18 mouse cellular contexts compared by ENCODE assay signal in genomic region chr6:33002988-33003387, GRCm38 (mm10). TPM values are rescaled to one million over a fixed set of nuclear protein-coding genes. Genes with fewer than 3 reads are reported as not detected.
DNase-seq lines count a peak whose midpoint lies in the region; ATAC-seq and TF ChIP-seq lines count a peak whose summit lies in the region.
"Had no signal": no experiment of that assay in that cellular context is flagged by ENCODE, and none has a peak within 500 bp of the region (broad histone marks: within the 10 kb centered on the region; RNA-seq: fewer than 3 reads in every experiment).

No protein-coding gene starts in this region.

- no peak for TF ChIP-seq POLR2A in heart, adult 2 months (IDR thresholded peaks at IDR 0.05; ENCODE audit: insufficient read depth, low read depth, low read length)
- no peak for TF ChIP-seq POLR2A in CH12.LX (IDR thresholded peaks at IDR 0.05; ENCODE audit: low read depth, low read length)

- no peak for TF ChIP-seq CTCF in heart, adult 2 months (IDR thresholded peaks at IDR 0.05)
- no peak for TF ChIP-seq CTCF in CH12.LX (conservative IDR thresholded peaks at IDR 0.05 in 1 of 2, IDR thresholded peaks at IDR 0.05 in 1 of 2; ENCODE audit: low read depth in 2 of 2, low read length in 2 of 2)

- no peaks in the 10 kb centered on the region for H3K27me3 ChIP-seq in heart, adult 2 months (ENCODE audit: control insufficient read depth, insufficient read depth, low read length)
- H3K27me3 ChIP-seq in CH12.LX (replicated peaks): no peaks in the 10 kb centered on the region
- no peaks in the 10 kb centered on the region for H3K27me3 ChIP-seq in midbrain, embryonic 15.5 days (replicated peaks)
- H3K27me3 ChIP-seq: Patski had no signal

- H3K4me1 ChIP-seq in heart, adult 2 months (ENCODE audit: control insufficient read depth, insufficient read depth, low read length): peaks cover 4% of the 10 kb centered on the region
- H3K4me1 ChIP-seq in CH12.LX (ENCODE audit: control insufficient read depth in 1 of 2, insufficient read depth in 2 of 2): peaks cover 9 to 60% of the 10 kb centered on the region in 2 experiments
- H3K4me1 ChIP-seq in midbrain, embryonic 15.5 days: no peaks in the 10 kb centered on the region

- no peak for TF ChIP-seq EP300 in heart, adult 2 months (IDR thresholded peaks at IDR 0.05; ENCODE audit: insufficient read depth, low read depth, low read length)
- TF ChIP-seq EP300 in CH12.LX (IDR thresholded peaks at IDR 0.05; ENCODE audit: low read length): no peak

- no peak overlapping the region for H3K4me3 ChIP-seq in heart, adult 2 months
- H3K4me3 ChIP-seq in CH12.LX (replicated peaks in 1 of 3; ENCODE audit: low read depth in 2 of 3, low read length in 2 of 3, poor library complexity in 1 of 3): no peak overlapping the region
- H3K4me3 ChIP-seq in midbrain, embryonic 15.5 days: no peak overlapping the region

- TF ChIP-seq RAD21 in CH12.LX (IDR thresholded peaks at IDR 0.05; ENCODE audit: low read depth, low read length): no peak

- peak; percentile 66 for DNase-seq in heart, adult 11 months
- DNase-seq in heart, adult 2 months: no peak
- peak; percentile 76 for DNase-seq in CH12.LX (ENCODE audit: extremely low read depth)
- DNase-seq: adrenal gland, adult 2 months; adrenal gland, adult 8-10 months; adrenal gland, postnatal 10 days; adrenal gland, postnatal 14 days; adrenal gland, postnatal 25 days; adrenal gland, postnatal 36 days; B cell, adult 2 months; cerebellum, adult 11 months; cerebellum, adult 11-12 months; cerebellum, adult 18-20 months; cerebellum, adult 2 months had no signal

- peaks cover 3% of the 10 kb centered on the region for H3K79me2 ChIP-seq in heart, adult 2 months (replicated peaks; ENCODE audit: control insufficient read depth, insufficient read depth, low read length)
- no peaks in the 10 kb centered on the region for H3K79me2 ChIP-seq in CH12.LX (replicated peaks; ENCODE audit: control insufficient read depth, extremely low read depth, insufficient read depth, poor library complexity, severe bottlenecking)

- 92% methylated on average over 1 of the region's 1 CpGs for WGBS in heart, adult 2 months
- WGBS in midbrain, embryonic 15.5 days: 86% methylated on average over 1 of the region's 1 CpGs

- H3K9ac ChIP-seq in heart, adult 2 months (ENCODE audit: low read depth, low read length): no peak overlapping the region
- no peak overlapping the region for H3K9ac ChIP-seq in CH12.LX (ENCODE audit: insufficient read depth, low read depth)
- H3K9ac ChIP-seq in midbrain, embryonic 15.5 days: no peak overlapping the region

- no peak overlapping the region for H3K4me2 ChIP-seq in CH12.LX (ENCODE audit: insufficient read depth, low read depth, poor library complexity, severe bottlenecking)
- H3K4me2 ChIP-seq in midbrain, embryonic 15.5 days: no peak overlapping the region

- no peaks in the 10 kb centered on the region for H3K9me3 ChIP-seq in CH12.LX (replicated peaks; ENCODE audit: low read length)
- no peaks in the 10 kb centered on the region for H3K9me3 ChIP-seq in midbrain, embryonic 15.5 days
- H3K9me3 ChIP-seq: G1E had no signal

- no peak overlapping the region for H3K27ac ChIP-seq in heart, adult 2 months
- no peak overlapping the region for H3K27ac ChIP-seq in CH12.LX (ENCODE audit: insufficient read depth, low read depth)
- no peak overlapping the region for H3K27ac ChIP-seq in midbrain, embryonic 15.5 days

- ATAC-seq in midbrain, embryonic 15.5 days (replicated peaks): no peak
- ATAC-seq: activated CD4-positive, CD25-positive, alpha-beta regulatory T cell, adult 4 months; Patski had no signal

- in situ Hi-C loops in CH12.LX (cut with MboI; ENCODE audit: low pct_ligation_motif_present, low pct_unique_long_range_greater_than_20kb, low sequenced_read_pairs): no loop called here

- intact Hi-C loops in heart, adult 2 months (cut with DNase I): no loop called here

- H3K36me3 ChIP-seq in heart, adult 2 months (ENCODE audit: control insufficient read depth, insufficient read depth, low read length): peaks cover 4% of the 10 kb centered on the region
- peaks cover 3 to 51% of the 10 kb centered on the region in 2 experiments for H3K36me3 ChIP-seq in CH12.LX (replicated peaks in 1 of 2; ENCODE audit: control insufficient read depth in 1 of 2, insufficient read depth in 1 of 2, low read length in 1 of 2)
- H3K36me3 ChIP-seq in midbrain, embryonic 15.5 days (replicated peaks): no peaks in the 10 kb centered on the region

- dilution Hi-C loops in CH12.LX (cut with MboI; ENCODE audit: extremely low pct_ligation_motif_present, extremely low pct_unique_long_range_greater_than_20kb, low sequenced_read_pairs): no loop called here

TF ChIP-seq in CH12.LX, 34 proteins besides CTCF, POLR2A, EP300 and RAD21:
- TF ChIP-seq RCOR1 (conservative IDR thresholded peaks at IDR 0.05; ENCODE audit: low read depth, low read length) (no peak), USF1 (IDR thresholded peaks at IDR 0.05; ENCODE audit: low read depth, low read length) (no peak), USF2 (conservative IDR thresholded peaks at IDR 0.05; ENCODE audit: low read depth, low read length) (no peak), POLR2AphosphoS2 (IDR thresholded peaks at IDR 0.05; ENCODE audit: low read depth, low read length) (no peak), SMC3 (IDR thresholded peaks at IDR 0.05; ENCODE audit: low read depth, low read length) (no peak), MYC (IDR thresholded peaks at IDR 0.05; ENCODE audit: low read depth, low read length) (no peak), ETS1 (conservative IDR thresholded peaks at IDR 0.05; ENCODE audit: low read depth, low read length) (no peak), UBTF (IDR thresholded peaks at IDR 0.05; ENCODE audit: low read depth, low read length) (no peak), ZC3H11A (IDR thresholded peaks at IDR 0.05; ENCODE audit: low read depth, low read length) (no peak), PAX5 (IDR thresholded peaks at IDR 0.05; ENCODE audit: low read length) (no peak), E2F4 (IDR thresholded peaks at IDR 0.05; ENCODE audit: insufficient replicate concordance, low read depth, low read length) (no peak), KAT2A (IDR thresholded peaks at IDR 0.05; ENCODE audit: insufficient replicate concordance, low read length) (no peak), ZKSCAN1 (IDR thresholded peaks at IDR 0.05; ENCODE audit: borderline replicate concordance, low read depth, low read length) (no peak), JUN (IDR thresholded peaks at IDR 0.05; ENCODE audit: insufficient read depth, low read depth, low read length) (no peak)
TF ChIP-seq in CH12.LX: peak in this region for 0.

RNA-seq across cellular contexts. Expression of gene Chchd3, which starts 57.1 kb away (rescaled TPM):
- 100 to 1,000 TPM; 490 to 621 TPM for total RNA-seq in heart, adult 2 months (2021)
- polyA plus RNA-seq in heart, adult 2 months (2012; rRNA removed): 195 and 330 TPM in 2 replicates
- total RNA-seq in CH12.LX (2012; rRNA removed) (116 and 125 TPM in 2 replicates), CH12.LX (2014; rRNA removed) (197 and 221 TPM in 2 replicates)
- 133 and 163 TPM in 2 replicates for polyA plus RNA-seq in CH12.LX (2012; ENCODE audit: insufficient read length, low read depth)
- polyA plus RNA-seq in midbrain, embryonic 15.5 days (2015; fragmentation: Nextera tagmentation; extraction: Ambion mirVana): 102 and 106 TPM in 2 replicates

Comparison
In these comparisons a context has a peak if more than half of its experiments do, and no peak if none do; other contexts are left out.
1. DNase-seq: peak in heart, adult 11 months (single experiment) and CH12.LX (single experiment); none in heart, adult 2 months (0 of 2).